Comparison of ENCODE assay signal across 8 mouse cellular contexts in genomic region chr2:3964351-3964750, GRCm38 (mm10). TPM values are rescaled to one million over a fixed set of nuclear protein-coding genes. Genes with fewer than 3 reads are reported as not detected.
DNase-seq lines count a peak whose midpoint lies in the region; ATAC-seq and TF ChIP-seq lines count a peak whose summit lies in the region.

No protein-coding gene starts in this region.

- H3K4me3 ChIP-seq in thymus, adult 2 months (ENCODE audit: control insufficient read depth, insufficient read depth, low read length), result no peak overlapping the region
- no peak overlapping the region for H3K4me3 ChIP-seq in embryonic facial prominence, embryonic 12.5 days
- no peak overlapping the region for H3K4me3 ChIP-seq in intestine, postnatal 0 days (ENCODE audit: low read depth, low read length)

- H3K27me3 ChIP-seq in thymus, adult 2 months (ENCODE audit: control insufficient read depth, insufficient read depth, low read length), result no peaks in the 10 kb centered on the region
- H3K27me3 ChIP-seq in embryonic facial prominence, embryonic 12.5 days, result no peaks in the 10 kb centered on the region
- no peaks in the 10 kb centered on the region for H3K27me3 ChIP-seq in intestine, postnatal 0 days (replicated peaks; ENCODE audit: control insufficient read depth, insufficient read depth, low read length)

- no peaks in the 10 kb centered on the region for H3K4me1 ChIP-seq in thymus, adult 2 months (replicated peaks; ENCODE audit: control insufficient read depth, insufficient read depth, low read length)
- no peaks in the 10 kb centered on the region for H3K4me1 ChIP-seq in embryonic facial prominence, embryonic 12.5 days
- no peaks in the 10 kb centered on the region for H3K4me1 ChIP-seq in intestine, postnatal 0 days (replicated peaks; ENCODE audit: control insufficient read depth, insufficient read depth, low read length)

- H3K4me2 ChIP-seq in embryonic facial prominence, embryonic 12.5 days (replicated peaks), result no peak overlapping the region
- no peak overlapping the region for H3K4me2 ChIP-seq in intestine, postnatal 0 days (replicated peaks; ENCODE audit: low read depth)

- H3K27ac ChIP-seq in thymus, adult 2 months (ENCODE audit: control insufficient read depth, insufficient read depth, low read length), result no peak overlapping the region
- H3K27ac ChIP-seq in embryonic facial prominence, embryonic 12.5 days, result no peak overlapping the region
- H3K27ac ChIP-seq in intestine, postnatal 0 days (ENCODE audit: low read depth, low read length), result no peak overlapping the region

- TF ChIP-seq POLR2A in thymus, adult 2 months (IDR thresholded peaks at IDR 0.05; ENCODE audit: control insufficient read depth, extremely low read depth, insufficient read depth, low read length, poor library complexity), result no peak

- TF ChIP-seq CTCF in thymus, adult 2 months (IDR thresholded peaks at IDR 0.05; ENCODE audit: borderline replicate concordance, control insufficient read depth, extremely low read depth, insufficient read depth, low read length, poor library complexity), result no peak
- TF ChIP-seq CTCF in intestine, postnatal 0 days (IDR thresholded peaks at IDR 0.05; ENCODE audit: low read depth), result no peak

- no peaks in the 10 kb centered on the region for H3K9me3 ChIP-seq in embryonic facial prominence, embryonic 12.5 days
- H3K9me3 ChIP-seq in intestine, postnatal 0 days (ENCODE audit: control insufficient read depth), result no peaks in the 10 kb centered on the region

- DNase-seq in thymus, postnatal 0 days (ENCODE audit: low spot score), result peak; percentile 84
- no peak for DNase-seq in thymus, adult 2 months
- peak; percentile 57 for DNase-seq in retina, adult 2 months (ENCODE audit: low read depth, low spot score)
- DNase-seq in urinary bladder, adult 2 months (ENCODE audit: low spot score), result no peak
- no peak for DNase-seq in layer of hippocampus, postnatal 25 days (ENCODE audit: extremely low spot score in 1 of 2, low spot score in 1 of 2)
- DNase-seq in urinary bladder, adult 18-20 months (ENCODE audit: low spot score in 2 of 2), result no peak

- ATAC-seq in embryonic facial prominence, embryonic 12.5 days (ENCODE audit: insufficient number of reproducible peaks, insufficient read depth, low FRiP score, low TSS enrichment), result peak; percentile 100
- ATAC-seq in intestine, postnatal 0 days, result peak; percentile 100

- H3K9ac ChIP-seq in embryonic facial prominence, embryonic 12.5 days, result no peak overlapping the region
- H3K9ac ChIP-seq in intestine, postnatal 0 days (ENCODE audit: low read depth, low read length), result no peak overlapping the region

- 95% methylated on average over 4 of the region's 4 CpGs for WGBS in thymus, adult 2 months
- 93% methylated on average over 4 of the region's 4 CpGs for WGBS in embryonic facial prominence, embryonic 12.5 days
- WGBS in intestine, postnatal 0 days, result 92% methylated on average over 4 of the region's 4 CpGs

- no peaks in the 10 kb centered on the region for H3K36me3 ChIP-seq in thymus, adult 2 months (ENCODE audit: control insufficient read depth, insufficient read depth, low read length)
- H3K36me3 ChIP-seq in embryonic facial prominence, embryonic 12.5 days, result no peaks in the 10 kb centered on the region
- no peaks in the 10 kb centered on the region for H3K36me3 ChIP-seq in intestine, postnatal 0 days (ENCODE audit: control insufficient read depth, insufficient read depth)

RNA-seq across cellular contexts. Expression of gene Frmd4a, which starts 53.2 kb away (rescaled TPM):
- polyA plus RNA-seq in thymus, postnatal 0 days (2015; fragmentation: Nextera tagmentation; extraction: Ambion mirVana), result 8.3 and 9.5 TPM in 2 replicates
- 16.8 and 17.5 TPM in 2 replicates for polyA plus RNA-seq in thymus, adult 2 months (2012; rRNA removed)
- polyA plus RNA-seq in embryonic facial prominence, embryonic 12.5 days (2016; fragmentation: Nextera tagmentation; extraction: Ambion mirVana), result 58.7 and 67.1 TPM in 2 replicates
- polyA plus RNA-seq in intestine, postnatal 0 days (2015; fragmentation: Nextera tagmentation; extraction: Ambion mirVana), result 4.5 and 6.3 TPM in 2 replicates
- 7.1 and 10.4 TPM in 2 replicates for polyA plus RNA-seq in urinary bladder, adult 2 months (2012; rRNA removed)
- 10 to 100 TPM; 64.6 to 86.7 TPM for total RNA-seq in layer of hippocampus, postnatal 25 days (2021)

Comparison
In these comparisons a context has a peak if more than half of its experiments do, and no peak if none do; other contexts are left out.
1. DNase-seq: peak in thymus, postnatal 0 days (single experiment) and retina, adult 2 months (single experiment); none in thymus, adult 2 months (single experiment), urinary bladder, adult 2 months (single experiment), layer of hippocampus, postnatal 25 days (0 of 2) and urinary bladder, adult 18-20 months (0 of 2).